ENCODE assay signal across 25 mouse cellular contexts in the genomic region with DNA sequence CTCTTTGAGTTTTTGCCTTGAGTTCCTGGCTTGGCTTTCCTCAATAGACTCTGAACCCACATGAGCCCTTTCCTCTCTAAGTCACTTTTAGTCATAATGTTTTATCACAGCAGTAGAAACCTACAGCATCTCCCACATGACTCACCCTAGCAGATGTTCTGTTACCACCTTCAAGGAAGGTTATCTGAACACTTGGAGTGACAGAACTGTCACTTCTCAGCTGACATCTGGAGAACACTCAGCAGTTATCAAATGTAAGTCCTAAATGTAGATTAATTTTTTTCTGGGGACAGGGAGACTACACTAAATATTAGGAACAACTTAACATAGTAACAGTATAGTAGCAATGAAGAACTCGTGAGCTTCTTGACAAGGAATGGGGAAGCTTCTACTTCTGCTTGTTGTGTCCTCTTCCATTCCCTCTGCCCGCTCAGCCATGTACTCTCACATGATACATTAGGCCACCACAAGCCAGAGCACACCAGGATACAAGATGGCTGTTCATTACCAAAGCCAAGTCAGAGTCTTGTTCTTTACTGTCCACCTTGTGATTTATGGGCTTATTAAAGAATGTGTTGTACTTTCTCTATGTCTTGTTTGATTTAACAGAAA. TPM values are rescaled to one million over a fixed set of nuclear protein-coding genes. Genes with fewer than 3 reads are reported as not detected.
DNase-seq lines count a peak whose midpoint lies in the region; ATAC-seq and TF ChIP-seq lines count a peak whose summit lies in the region.
"Had no signal": no experiment of that assay in that cellular context is flagged by ENCODE, and none has a peak within 500 bp of the region (broad histone marks: within the 10 kb centered on the region; RNA-seq: fewer than 3 reads in every experiment).

No protein-coding gene starts in this region.

- H3K36me3 ChIP-seq in lung, postnatal 0 days (ENCODE audit: insufficient read depth, low read length): no peaks in the 10 kb centered on the region
- peaks cover 5 to 36% of the 10 kb centered on the region in 2 experiments for H3K36me3 ChIP-seq in MEL (ENCODE audit: control insufficient read depth in 1 of 2, insufficient read depth in 2 of 2, low read length in 2 of 2)
- H3K36me3 ChIP-seq: forebrain, embryonic 15.5 days; hindbrain, embryonic 13.5 days; midbrain, embryonic 10.5 days; neural tube, embryonic 13.5 days had no signal

- H3K79me2 ChIP-seq in MEL (ENCODE audit: control insufficient read depth, insufficient read depth, low read length, poor library complexity): peaks cover 18% of the 10 kb centered on the region

- no peak for TF ChIP-seq CTCF in lung, postnatal 0 days (IDR thresholded peaks at IDR 0.05)
- no peak for TF ChIP-seq CTCF in MEL (IDR thresholded peaks at IDR 0.05 in 2 of 3, conservative IDR thresholded peaks at IDR 0.05 in 1 of 3; ENCODE audit: control insufficient read depth in 1 of 3, insufficient read depth in 1 of 3, low read depth in 2 of 3, low read length in 3 of 3, poor library complexity in 1 of 3, severe bottlenecking in 1 of 3)

- TF ChIP-seq RAD21 in MEL (IDR thresholded peaks at IDR 0.05; ENCODE audit: low read depth, low read length): no peak

- H3K4me3 ChIP-seq in lung, postnatal 0 days (ENCODE audit: low read depth, low read length): no peak overlapping the region
- H3K4me3 ChIP-seq in MEL (ENCODE audit: control insufficient read depth in 1 of 2, insufficient read depth in 1 of 2, low read depth in 2 of 2, low read length in 2 of 2): no peak overlapping the region
- H3K4me3 ChIP-seq: forebrain, embryonic 15.5 days; hindbrain, embryonic 13.5 days; midbrain, embryonic 10.5 days; neural tube, embryonic 13.5 days had no signal

- no peak overlapping the region for H3K9ac ChIP-seq in lung, postnatal 0 days (replicated peaks; ENCODE audit: low read depth)
- H3K9ac ChIP-seq in MEL (ENCODE audit: control insufficient read depth, low read depth, low read length, poor library complexity, severe bottlenecking): no peak overlapping the region
- H3K9ac ChIP-seq: forebrain, embryonic 15.5 days; hindbrain, embryonic 13.5 days; liver, embryonic 14.5 days; neural tube, embryonic 13.5 days had no signal

- no peak for ATAC-seq in lung, postnatal 0 days
- ATAC-seq in common myeloid progenitor, adult 5-6 weeks (replicated peaks; ENCODE audit: low read depth, poor library complexity, severe bottlenecking): peak; percentile 53
- ATAC-seq: activated CD4-positive, CD25-positive, alpha-beta regulatory T cell, adult 4 months; forebrain, embryonic 15.5 days; inflammation-experienced regulatory T-cells, adult 6 months had no signal

- H3K27me3 ChIP-seq in lung, postnatal 0 days (replicated peaks; ENCODE audit: insufficient read depth, low read length): no peaks in the 10 kb centered on the region
- no peaks in the 10 kb centered on the region for H3K27me3 ChIP-seq in MEL (ENCODE audit: control insufficient read depth in 1 of 2, insufficient read depth in 2 of 2, low read length in 2 of 2)
- H3K27me3 ChIP-seq: forebrain, embryonic 15.5 days; hindbrain, embryonic 13.5 days; neural tube, embryonic 13.5 days had no signal

- H3K27ac ChIP-seq in lung, postnatal 0 days (ENCODE audit: low read length): no peak overlapping the region
- H3K27ac ChIP-seq in MEL (ENCODE audit: control insufficient read depth, low read depth, low read length): peak overlapping the region; percentile 55
- H3K27ac ChIP-seq: forebrain, embryonic 15.5 days; hindbrain, embryonic 13.5 days; liver, embryonic 14.5 days; midbrain, embryonic 10.5 days; neural tube, embryonic 13.5 days had no signal

- H3K9me3 ChIP-seq in lung, postnatal 0 days (ENCODE audit: low read length): 0 out of 2 replicates have a peak, but pooled peaks cover 4% of the 10 kb centered on the region
- H3K9me3 ChIP-seq in MEL (replicated peaks; ENCODE audit: insufficient read depth, low read length): no peaks in the 10 kb centered on the region
- H3K9me3 ChIP-seq: forebrain, embryonic 15.5 days had no signal

- no peak for TF ChIP-seq POLR2A in MEL (IDR thresholded peaks at IDR 0.05; ENCODE audit: control insufficient read depth in 1 of 2, insufficient read depth in 1 of 2, low read depth in 1 of 2, low read length in 2 of 2, poor library complexity in 1 of 2)

- TF ChIP-seq EP300 in lung, postnatal 0 days (IDR thresholded peaks at IDR 0.05): no peak
- peak; percentile 10 to 72; a peak in 3 of 4 replicates for TF ChIP-seq EP300 in MEL (IDR thresholded peaks at IDR 0.05; ENCODE audit: low read depth in 1 of 2, low read length in 2 of 2)

- H3K4me1 ChIP-seq in lung, postnatal 0 days (ENCODE audit: insufficient read depth, low read depth, low read length): no peaks in the 10 kb centered on the region
- peaks cover 2 to 5% of the 10 kb centered on the region in 2 experiments; a peak in 3 of 4 replicates for H3K4me1 ChIP-seq in MEL (ENCODE audit: control insufficient read depth in 1 of 2, insufficient read depth in 2 of 2, low read length in 2 of 2)
- H3K4me1 ChIP-seq: forebrain, embryonic 15.5 days; hindbrain, embryonic 13.5 days; midbrain, embryonic 10.5 days; neural tube, embryonic 13.5 days had no signal

- WGBS in lung, postnatal 0 days: 56% methylated on average over 2 of the region's 2 CpGs

- H3K4me2 ChIP-seq in lung, postnatal 0 days (replicated peaks; ENCODE audit: low read depth, low read length): no peak overlapping the region
- H3K4me2 ChIP-seq: forebrain, embryonic 15.5 days; heart, embryonic 11.5 days; hindbrain, embryonic 13.5 days; neural tube, embryonic 13.5 days had no signal

- DNase-seq in lung, postnatal 0 days (ENCODE audit: low spot score): peak; percentile 23
- no peak for DNase-seq in lung, adult 18-20 months
- peak; percentile 77 for DNase-seq in MEL (ENCODE audit: low read depth, low spot score)
- DNase-seq in naive thymus-derived CD4-positive, alpha-beta T cell, adult 2 months (ENCODE audit: low read depth): peak; percentile 34
- no peak for DNase-seq in kidney, postnatal 10 days
- DNase-seq in testis, postnatal 14 days (ENCODE audit: low spot score): no peak
- no peak for DNase-seq in kidney, postnatal 25 days
- DNase-seq: adrenal gland, postnatal 14 days; cerebellum, adult 9-10 months; embryo, embryonic 11 days; heart, postnatal 10 days; kidney, adult 8-10 months; kidney, postnatal 36 days; lung, postnatal 10 days; right cerebral cortex, postnatal 14 days; thymus, postnatal 25 days had no signal

TF ChIP-seq in MEL, 35 proteins besides CTCF, POLR2A, EP300 and RAD21:
- no peak for TF ChIP-seq POLR2AphosphoS5 (IDR thresholded peaks at IDR 0.05; ENCODE audit: borderline replicate concordance, low read depth, low read length)
- TF ChIP-seq CHD1 (IDR thresholded peaks at IDR 0.05; ENCODE audit: low read depth, low read length): no peak
- TF ChIP-seq NELFE (IDR thresholded peaks at IDR 0.05; ENCODE audit: low read depth, low read length): no peak
- no peak for TF ChIP-seq MXI1 (IDR thresholded peaks at IDR 0.05; ENCODE audit: low read depth, low read length)
- no peak for TF ChIP-seq MEF2A (IDR thresholded peaks at IDR 0.05; ENCODE audit: extremely low read depth, insufficient replicate concordance, low read depth, low read length, poor library complexity, severe bottlenecking)
- no peak for TF ChIP-seq ZC3H11A (IDR thresholded peaks at IDR 0.05; ENCODE audit: low read depth, low read length)
- no peak for TF ChIP-seq MAFK (IDR thresholded peaks at IDR 0.05; ENCODE audit: borderline replicate concordance, low read depth, low read length)
- no peak for TF ChIP-seq RCOR1 (IDR thresholded peaks at IDR 0.05; ENCODE audit: low read depth, low read length)
- no peak for TF ChIP-seq USF1 (IDR thresholded peaks at IDR 0.05; ENCODE audit: low read depth, low read length)
- peak; percentile 55 for TF ChIP-seq TAL1 (IDR thresholded peaks at IDR 0.05; ENCODE audit: low read length)
- no peak for TF ChIP-seq CHD2 (IDR thresholded peaks at IDR 0.05; ENCODE audit: low read length)
- peak; percentile 62 for TF ChIP-seq GATA1 (IDR thresholded peaks at IDR 0.05; ENCODE audit: low read depth, low read length)
- no peak for TF ChIP-seq MYC (IDR thresholded peaks at IDR 0.05; ENCODE audit: low read depth, low read length)
- TF ChIP-seq ZNF384 (IDR thresholded peaks at IDR 0.05; ENCODE audit: low read depth, low read length): no peak
- peak; percentile 86; the same call in 1 of the 2 replicates for TF ChIP-seq SIN3A (IDR thresholded peaks at IDR 0.05; ENCODE audit: low read length)
- TF ChIP-seq SMC3 (IDR thresholded peaks at IDR 0.05; ENCODE audit: low read depth, low read length): no peak
- TF ChIP-seq TCF12 (IDR thresholded peaks at IDR 0.05; ENCODE audit: low read depth, low read length): no peak
- TF ChIP-seq HCFC1 (IDR thresholded peaks at IDR 0.05; ENCODE audit: low read depth, low read length): no peak
- no peak for TF ChIP-seq ZMIZ1 (IDR thresholded peaks at IDR 0.05; ENCODE audit: low read depth, low read length)
- no peak for TF ChIP-seq GABPA (IDR thresholded peaks at IDR 0.05; ENCODE audit: low read depth, low read length)
- no peak for TF ChIP-seq E2F4 (IDR thresholded peaks at IDR 0.05; ENCODE audit: borderline replicate concordance, low read depth, low read length)
- TF ChIP-seq BHLHE40 (IDR thresholded peaks at IDR 0.05; ENCODE audit: borderline replicate concordance, low read depth, low read length): no peak
- TF ChIP-seq ETS1 (IDR thresholded peaks at IDR 0.05; ENCODE audit: low read depth, low read length): peak; percentile 98
- no peak for TF ChIP-seq MAX (IDR thresholded peaks at IDR 0.05; ENCODE audit: low read length)
- TF ChIP-seq MAZ (IDR thresholded peaks at IDR 0.05; ENCODE audit: low read depth, low read length): no peak
- TF ChIP-seq USF2 (IDR thresholded peaks at IDR 0.05; ENCODE audit: borderline replicate concordance in 1 of 2, insufficient read depth in 1 of 2, low read depth in 1 of 2, low read length in 2 of 2): no peak
TF ChIP-seq in MEL: peak in this region for 4.

RNA-seq across cellular contexts. Expression of a gene that starts 25.6 kb away (rescaled TPM):
- 5.3 and 5.5 TPM in 2 replicates for polyA plus RNA-seq in lung, postnatal 0 days (2015; fragmentation: Nextera tagmentation; extraction: Ambion mirVana)
- total RNA-seq in MEL (2012; rRNA removed): 7.4 and 10.8 TPM in 2 replicates
- 10 to 100 TPM in 1 of 2 experiments, not detected in 1; 60.7 TPM for polyA plus RNA-seq in MEL (2012; ENCODE audit: insufficient read depth in 1 of 2, insufficient read length in 2 of 2, low read depth in 1 of 2, low replicate concordance in 2 of 2, missing spikeins in 1 of 2)
- total RNA-seq in common myeloid progenitor, adult 5-6 weeks (2017): 24.3 and 43.8 TPM in 2 replicates

Comparison
In these comparisons a context has a peak if more than half of its experiments do, and no peak if none do; other contexts are left out.
1. DNase-seq: peak in lung, postnatal 0 days (single experiment), MEL (single experiment) and naive thymus-derived CD4-positive, alpha-beta T cell, adult 2 months (single experiment); none in lung, adult 18-20 months (0 of 2), kidney, postnatal 10 days (single experiment), testis, postnatal 14 days (single experiment) and kidney, postnatal 25 days (0 of 2).